Mouse (Mus musculus): ENCODE measurements around the gene Gm39115.
"Not testable (repeated sequence)": the region's sequence is repeated elsewhere in the genome, so short reads cannot be mapped to it uniquely, and the experiment has no call there.

Gm39115 gene

GRCm38 (mm10) chr7:142135934-142136333, at the start of gene Gm39115:
Gene Gm39115, minus strand, starts transcription at chr7:142136034.
- DNase-seq (ENCODE audit: low spot score), result not testable (repeated sequence)

GRCm38 (mm10) chr7:142181021-142181420, 45.2 kb upstream of the Gm39115 start:
- no peak for DNase-seq (ENCODE audit: low spot score)

GRCm38 (mm10) chr7:142178685-142179084, 42.9 kb upstream of the Gm39115 start:
- DNase-seq (ENCODE audit: low spot score), result no peak

GRCm38 (mm10) chr7:142175905-142176304, 40.1 kb upstream of the Gm39115 start, which contains the start of gene Krtap5-2:
Gene Krtap5-2, minus strand, starts transcription at chr7:142176005.
- not testable (repeated sequence) for DNase-seq (ENCODE audit: low spot score)

- DNase-seq (ENCODE audit: low spot score), result no peak
These were observed 34.0 kb upstream of the Gm39115 start for GRCm38 (mm10) chr7:142169836-142170235.

- not testable (repeated sequence) for DNase-seq (ENCODE audit: low spot score)
These were observed 29.8 kb upstream of the Gm39115 start, which contains the start of gene Gm4553 for GRCm38 (mm10) chr7:142165639-142166038. Gene Gm4553, minus strand, starts transcription at chr7:142165739.

- DNase-seq (ENCODE audit: low spot score), result no peak
These were observed 23.5 kb upstream of the Gm39115 start for GRCm38 (mm10) chr7:142159366-142159765.

GRCm38 (mm10) chr7:142157013-142157412, 21.2 kb upstream of the Gm39115 start, which contains the start of gene Gm29735:
Gene Gm29735, minus strand, starts transcription at chr7:142157113.
- not testable (repeated sequence) for DNase-seq (ENCODE audit: low spot score)

GRCm38 (mm10) chr7:142155308-142155707, 19.5 kb upstream of the Gm39115 start:
- DNase-seq (ENCODE audit: low spot score), result no peak

- DNase-seq (ENCODE audit: low spot score), result no peak
These were observed 16.4 kb upstream of the Gm39115 start for GRCm38 (mm10) chr7:142152191-142152590.

- DNase-seq (ENCODE audit: low spot score), result no peak
These were observed 12.8 kb upstream of the Gm39115 start for GRCm38 (mm10) chr7:142148633-142149032.

- peak; percentile 60 for DNase-seq (ENCODE audit: low spot score)
These were observed 10.2 kb upstream of the Gm39115 start for GRCm38 (mm10) chr7:142146033-142146432.

GRCm38 (mm10) chr7:142145413-142145940, 9.6 kb upstream of the Gm39115 start:
- no peak for DNase-seq (ENCODE audit: low spot score)

GRCm38 (mm10) chr7:142144507-142144906, 8.7 kb upstream of the Gm39115 start, which contains the start of gene Gm45337:
Gene Gm45337, minus strand, starts transcription at chr7:142144607.
- DNase-seq (ENCODE audit: low spot score), result no peak

- DNase-seq (ENCODE audit: low spot score), result not testable (repeated sequence)
These were observed 7.7 kb upstream of the Gm39115 start for GRCm38 (mm10) chr7:142143506-142144010.

GRCm38 (mm10) chr7:142140696-142141095, 4.9 kb upstream of the Gm39115 start:
- DNase-seq (ENCODE audit: low spot score), result no peak

- no peak for DNase-seq (ENCODE audit: low spot score)
These were observed 1.4 kb downstream of the Gm39115 start for GRCm38 (mm10) chr7:142134206-142134995.

- no peak for DNase-seq (ENCODE audit: low spot score)
These were observed 7.0 kb downstream of the Gm39115 start for GRCm38 (mm10) chr7:142128843-142129242.

GRCm38 (mm10) chr7:142120629-142121028, 15.2 kb downstream of the Gm39115 start, which contains the start of gene Gm45618:
Gene Gm45618, minus strand, starts transcription at chr7:142120729.
- not testable (repeated sequence) for DNase-seq (ENCODE audit: low spot score)

GRCm38 (mm10) chr7:142119632-142120031, 16.2 kb downstream of the Gm39115 start:
- no peak for DNase-seq (ENCODE audit: low spot score)

- DNase-seq (ENCODE audit: low spot score), result no peak
These were observed 31.1 kb downstream of the Gm39115 start for GRCm38 (mm10) chr7:142104747-142105146.

GRCm38 (mm10) chr7:142097776-142098175, 38.1 kb downstream of the Gm39115 start:
- peak; percentile 79 for DNase-seq (ENCODE audit: low spot score)

GRCm38 (mm10) chr7:142096701-142097100, 39.1 kb downstream of the Gm39115 start:
- no peak for DNase-seq (ENCODE audit: low spot score)
